8 mouse cellular contexts compared by ENCODE assay signal in the genomic region with DNA sequence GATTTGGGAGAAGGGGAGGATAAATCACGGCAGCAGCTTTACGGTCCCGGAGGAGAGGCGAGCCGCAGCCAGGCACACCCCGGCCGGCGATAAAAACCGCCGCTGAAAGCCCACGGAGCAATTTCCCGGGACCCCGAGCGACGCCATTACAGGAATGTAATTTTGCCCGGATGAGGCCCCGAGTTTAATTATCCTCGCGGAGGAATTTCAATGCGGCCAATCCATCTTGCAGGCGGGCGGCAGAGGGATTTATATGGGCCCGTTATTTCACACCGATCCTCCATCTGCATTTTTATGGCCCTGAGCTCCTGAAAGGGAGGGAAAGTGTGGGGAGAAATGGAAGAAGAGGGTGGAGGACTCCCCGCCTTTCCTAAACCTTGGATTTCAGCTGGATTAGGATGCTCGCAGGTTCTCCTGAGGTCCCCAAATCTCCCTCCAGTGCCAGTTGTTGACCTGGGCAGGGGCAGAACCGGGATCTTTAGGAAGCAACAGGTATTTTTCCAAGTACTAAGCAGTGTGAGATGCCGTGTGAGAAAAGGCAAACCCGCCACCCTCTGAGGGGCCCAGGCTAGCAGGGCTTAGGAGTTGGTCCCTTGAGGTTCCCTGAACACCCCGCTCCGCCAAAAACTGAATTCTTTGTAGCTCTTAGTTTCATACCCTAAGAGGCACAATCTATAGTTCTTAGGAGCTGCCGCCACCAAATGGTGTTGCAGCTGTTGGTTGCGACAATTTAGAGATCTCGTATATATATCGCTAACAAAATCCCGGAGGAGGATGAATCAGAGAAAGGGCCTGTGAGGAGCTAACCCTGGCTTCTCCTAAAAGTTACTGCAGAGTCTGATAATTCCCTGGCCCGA. TPM values are rescaled to one million over a fixed set of nuclear protein-coding genes. Genes with fewer than 3 reads are reported as not detected.
DNase-seq lines count a peak whose midpoint lies in the region; ATAC-seq and TF ChIP-seq lines count a peak whose summit lies in the region.

Gene Atp5g2, minus strand, starts transcription at position 138 of the 857 bp plus-strand sequence.

- H3K27ac ChIP-seq in gastrocnemius, adult 2 months, result peak within 1 kb of the TSS; percentile 100
- peak within 1 kb of the TSS; percentile 98 for H3K27ac ChIP-seq in hindbrain, embryonic 13.5 days
- H3K27ac ChIP-seq in left cerebral cortex, adult 2 months, result peak within 1 kb of the TSS; percentile 98
- peak within 1 kb of the TSS; percentile 40 for H3K27ac ChIP-seq in macrophage

- no peak for TF ChIP-seq CTCF in gastrocnemius, adult 2 months (IDR thresholded peaks at IDR 0.05)
- TF ChIP-seq CTCF in left cerebral cortex, adult 2 months (IDR thresholded peaks at IDR 0.05), result no peak

- DNase-seq in layer of hippocampus, adult 11-12 months (ENCODE audit: low spot score), result peak; percentile 45
- no peak for DNase-seq in layer of hippocampus, adult 9-11 months
- peak; percentile 57 for DNase-seq in cerebellum, adult 8-10 months
- peak; percentile 40 for DNase-seq in gastrocnemius, adult 2 months
- peak in 1 of 2 experiments; percentile 32 for DNase-seq in left cerebral cortex, adult 2 months (ENCODE audit: extremely low spot score in 1 of 2, low spot score in 2 of 2)
- peak; percentile 48 for DNase-seq in right cerebral cortex, postnatal 25 days

- ATAC-seq in hindbrain, embryonic 13.5 days (ENCODE audit: low FRiP score), result no peak

- H3K9ac ChIP-seq in hindbrain, embryonic 13.5 days, result peak within 1 kb of the TSS; percentile 90

- H3K4me1 ChIP-seq in hindbrain, embryonic 13.5 days (replicated peaks), result peaks cover 33% of the 10 kb centered on the region

- H3K27me3 ChIP-seq in hindbrain, embryonic 13.5 days, result no peaks in the 10 kb centered on the region

- no peaks in the 10 kb centered on the region for H3K9me3 ChIP-seq in hindbrain, embryonic 13.5 days

- peaks cover 32% of the 10 kb centered on the region for H3K79me2 ChIP-seq in macrophage (ENCODE audit: inconsistent target)

- intact Hi-C loops in gastrocnemius, adult 2 months (cut with DNase I), result no loop called here
- intact Hi-C loops in left cerebral cortex, adult 2 months (cut with DNase I), result loop anchor here (10.0 kb wide), 1 partner anchor 598 kb away; the partner anchor contains the start of gene Eif4b

- peak within 1 kb of the TSS; percentile 73 for H3K4me2 ChIP-seq in hindbrain, embryonic 13.5 days

- WGBS in hindbrain, embryonic 13.5 days, result 3% methylated on average over 37 of the region's 37 CpGs
- 30% methylated on average over 28 of the region's 37 CpGs for WGBS in macrophage (ENCODE audit: missing documents)

- H3K4me3 ChIP-seq in gastrocnemius, adult 2 months, result peak within 1 kb of the TSS; percentile 79
- peak within 1 kb of the TSS; percentile 48 for H3K4me3 ChIP-seq in hindbrain, embryonic 13.5 days
- peak within 1 kb of the TSS; percentile 59 for H3K4me3 ChIP-seq in left cerebral cortex, adult 2 months
- H3K4me3 ChIP-seq in macrophage (ENCODE audit: inconsistent target), result peak within 1 kb of the TSS; percentile 26

- H3K36me3 ChIP-seq in hindbrain, embryonic 13.5 days, result 0 out of 2 replicates have a peak, but pooled peaks cover 6% of the 10 kb centered on the region
- H3K36me3 ChIP-seq in macrophage (ENCODE audit: inconsistent target), result no peaks in the 10 kb centered on the region

RNA-seq across cellular contexts. Expression of gene Atp5g2, which starts in this region (rescaled TPM):
- total RNA-seq in gastrocnemius, adult 2 months (2021), result 10 to 100 TPM; 25.6 to 33.1 TPM
- 48.7 and 56.4 TPM in 2 replicates for polyA plus RNA-seq in hindbrain, embryonic 13.5 days (2015; fragmentation: Nextera tagmentation; extraction: Ambion mirVana)
- 10 to 100 TPM; 11.1 to 14.8 TPM for total RNA-seq in left cerebral cortex, adult 2 months (2021)
- total RNA-seq in macrophage (2018; cell fraction: chromatin; rRNA removed), result 10 to 100 TPM in 23 of 26 experiments, 1 to 10 TPM in 3; 3.2 to 47.9 (median 19.3) TPM
- total RNA-seq in macrophage (2018; cell fraction: cytosol; rRNA removed), result 100 to 1,000 TPM; 127 to 273 (median 180) TPM
- 10 to 100 TPM; 17.7 to 73.0 (median 39.7) TPM for total RNA-seq in macrophage (2018; cell fraction: nucleus; rRNA removed)
- polyA plus RNA-seq in macrophage (2018), result 113 to 295 TPM (median 267 TPM) in 3 replicates

Comparison
In these comparisons a context has a peak if more than half of its experiments do, and no peak if none do; other contexts are left out.
1. H3K27ac ChIP-seq: peak in every context shown above with its lines; median percentile 100 in gastrocnemius, adult 2 months; 98 in hindbrain, embryonic 13.5 days; 98 in left cerebral cortex, adult 2 months; 40 in macrophage.
2. H3K4me3 ChIP-seq: peak in every context shown above with its lines; median percentile 79 in gastrocnemius, adult 2 months; 59 in left cerebral cortex, adult 2 months; 48 in hindbrain, embryonic 13.5 days; 26 in macrophage.